Mouse (Mus musculus) kidney, adult 2 months (tissue): Measurements from ENCODE around the gene Ripply2. TPM values are rescaled to one million over a fixed set of nuclear protein-coding genes. Genes with fewer than 3 reads are reported as not detected.

Source experiments
- DNase-seq: peaks from one replicate; pipeline ENCODE4 v3.0.0; 2021
- H3K27ac ChIP-seq: fragments of 200-500 bp; 2 replicates; pipeline ENCODE4 v1.5.1; 2012; ENCODE audit warnings: low read depth, low read length, control low read depth, inconsistent platforms; ENCODE audit not compliant: insufficient read depth
- H3K27me3 ChIP-seq: fragments of 200-500 bp; replicated peaks from 2 replicates; pipeline ENCODE4 v1.6.1; 2012; ENCODE audit warnings: mild to moderate bottlenecking, moderate library complexity, low read length, inconsistent platforms; ENCODE audit not compliant: control insufficient read depth, insufficient read depth
- H3K36me3 ChIP-seq: fragments of 200-500 bp; 2 replicates; pipeline ENCODE4 v1.6.1; 2012; ENCODE audit warnings: mild to moderate bottlenecking, moderate library complexity, low read length, inconsistent platforms; ENCODE audit not compliant: control insufficient read depth, insufficient read depth
- H3K4me1 ChIP-seq: fragments of 200-500 bp; 2 replicates; pipeline ENCODE4 v1.6.1; 2011; ENCODE audit warnings: low read length; ENCODE audit not compliant: control insufficient read depth, insufficient read depth
- H3K4me3 ChIP-seq: fragments of 200-500 bp; 2 replicates; pipeline ENCODE4 v1.5.1; 2011; ENCODE audit warnings: mild to moderate bottlenecking, low read depth, low read length, control low read depth; ENCODE audit not compliant: insufficient read depth
- CTCF ChIP-seq: fragments of 200-500 bp; conservative IDR thresholded peaks from 2 replicates; pipeline ENCODE4 v1.5.1; 2011; ENCODE audit warnings: low read depth, mild to moderate bottlenecking, control low read depth, low read length, moderate library complexity, mixed read lengths; ENCODE audit not compliant: insufficient read depth, insufficient read length
- POLR2A ChIP-seq: fragments of 200-500 bp; IDR thresholded peaks from one replicate; pipeline ENCODE4 v1.6.1; 2011; ENCODE audit warnings: low read depth, low read length, control low read depth
- WGBS: fragments of 180-500 bp; shearing (Covaris S2); methylation state at CpG from one replicate; pipeline ENCODE4 v1.1.7; 2018; 5-methylcytosine and 5-hydroxymethylcytosine counted together
- polyA plus RNA-seq: library from polyadenylated mRNA; depleted of rRNA; stranded (reverse); fragments of >200 nt; gene quantifications from 2 replicates; pipeline ENCODE4 v1.2.3, GENCODE M21; 2012; rRNA removed

Gene Ripply2
- polyA plus RNA-seq, 1 experiment, result not detected

DNA sequence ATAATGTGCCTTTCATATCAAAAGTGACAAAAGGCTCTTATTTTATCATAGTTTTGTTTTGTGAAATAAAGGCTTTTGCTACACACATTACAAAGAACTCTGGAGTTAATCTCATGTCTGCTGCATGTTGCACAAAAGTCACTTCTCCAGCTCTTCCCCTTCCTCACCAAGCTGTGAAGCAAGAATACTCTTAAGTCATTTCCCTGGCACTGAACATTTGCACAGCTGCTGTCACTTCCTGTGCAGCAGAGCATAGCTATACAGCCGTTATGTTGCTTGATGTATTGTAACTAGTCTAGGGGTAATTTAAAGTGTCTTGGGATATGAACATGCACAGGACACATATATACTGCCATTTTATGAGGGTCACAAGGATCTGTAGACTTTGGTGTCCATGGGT, 52.8 kb downstream of the Ripply2 start:
- 39% methylated on average over 1 of the region's 1 CpGs for WGBS
- H3K27ac ChIP-seq, result no peak overlapping the region
- H3K36me3 ChIP-seq, result peaks cover 5% of the 10 kb centered on the region
- no peaks in the 10 kb centered on the region for H3K4me1 ChIP-seq
- DNase-seq, result no peak
- TF ChIP-seq POLR2A, result no peak
- TF ChIP-seq CTCF, result no peak
- H3K4me3 ChIP-seq, result no peak overlapping the region
- H3K27me3 ChIP-seq, result no peaks in the 10 kb centered on the region

Other genes with a start within 250 kb of the Ripply2 start
- gene Snap91, start 134.9 kb upstream of the Ripply2 start, polyA plus RNA-seq, result 3.4 and 4.1 TPM in 2 replicates
- gene Cyb5r4, start 6.5 kb downstream of the Ripply2 start, polyA plus RNA-seq, result 10.9 and 15.0 TPM in 2 replicates
- gene Mrap2, start 128.8 kb downstream of the Ripply2 start, polyA plus RNA-seq, result 0.10 and 0.28 TPM in 2 replicates
- gene Cep162, start 240.0 kb downstream of the Ripply2 start, polyA plus RNA-seq, result 1.5 and 1.6 TPM in 2 replicates